Mouse (Mus musculus) olfactory bulb, adult 2 months (tissue): ENCODE results near the gene Lemd2.

Source experiments
- CTCF ChIP-seq: fragments of 200-500 bp; IDR thresholded peaks from 2 replicates; pipeline ENCODE4 v1.5.1; 2012; ENCODE audit warnings: low read depth, mild to moderate bottlenecking, low read length, moderate library complexity; ENCODE audit not compliant: insufficient read depth
- POLR2A ChIP-seq: fragments of 200-500 bp; IDR thresholded peaks from 2 replicates; pipeline ENCODE4 v1.6.1; 2012; ENCODE audit warnings: mild to moderate bottlenecking, low read depth, low read length, moderate library complexity; ENCODE audit not compliant: insufficient read depth

DNA sequence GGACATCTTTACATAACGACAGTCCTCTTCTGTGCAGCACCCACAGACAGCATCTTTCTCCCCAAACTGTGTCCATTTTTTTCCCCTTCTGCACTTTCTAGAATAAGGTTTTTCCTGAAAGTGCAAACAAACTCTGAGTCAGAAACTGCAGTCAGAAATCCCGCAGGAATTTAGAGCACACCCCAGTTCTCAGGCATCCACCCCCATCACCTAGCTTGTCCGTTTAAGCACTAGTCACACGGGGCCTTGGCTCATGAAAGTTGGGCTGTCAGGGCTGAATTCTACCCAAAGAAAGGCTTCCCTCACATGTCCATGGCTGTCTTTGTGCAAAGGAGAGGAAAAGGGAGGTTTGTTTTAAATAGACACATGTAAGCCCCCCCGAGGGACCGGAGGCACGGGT lies 23.0 kb upstream of the Lemd2 start:
- TF ChIP-seq CTCF (no peak), POLR2A (no peak)
